Mouse (Mus musculus): ENCODE results near the gene Efs. TPM values are rescaled to one million over a fixed set of nuclear protein-coding genes. Genes with fewer than 3 reads are reported as not detected.
"Not testable (repeated sequence)": the region's sequence is repeated elsewhere in the genome, so short reads cannot be mapped to it uniquely, and the experiment has no call there.

Efs gene
- polyA plus RNA-seq, 1 experiment from 2014 or later = 6.5 TPM

DNA sequence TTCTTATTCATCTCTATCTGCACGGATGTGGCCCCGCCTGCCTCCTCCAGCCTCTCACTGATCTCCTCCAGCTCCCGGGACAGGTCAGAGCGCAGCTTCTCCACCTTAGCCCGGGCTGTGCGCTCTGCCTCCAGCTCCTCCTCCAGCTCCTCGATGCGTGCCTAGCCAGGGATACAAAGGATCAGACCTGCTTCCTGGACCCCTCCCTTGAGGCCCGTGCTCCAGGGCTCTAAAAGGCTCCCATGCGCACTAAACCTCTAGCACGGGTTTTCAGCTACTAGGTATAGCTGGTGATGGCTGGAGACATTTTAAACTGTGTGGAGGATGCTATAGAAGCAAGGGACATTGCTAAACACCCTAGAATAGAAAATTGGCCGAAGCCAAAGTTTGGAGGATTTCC lies 24.6 kb upstream of the Efs start:
- no peak overlapping the region for H3K4me3 ChIP-seq (ENCODE audit: low read depth, low read length)

DNA sequence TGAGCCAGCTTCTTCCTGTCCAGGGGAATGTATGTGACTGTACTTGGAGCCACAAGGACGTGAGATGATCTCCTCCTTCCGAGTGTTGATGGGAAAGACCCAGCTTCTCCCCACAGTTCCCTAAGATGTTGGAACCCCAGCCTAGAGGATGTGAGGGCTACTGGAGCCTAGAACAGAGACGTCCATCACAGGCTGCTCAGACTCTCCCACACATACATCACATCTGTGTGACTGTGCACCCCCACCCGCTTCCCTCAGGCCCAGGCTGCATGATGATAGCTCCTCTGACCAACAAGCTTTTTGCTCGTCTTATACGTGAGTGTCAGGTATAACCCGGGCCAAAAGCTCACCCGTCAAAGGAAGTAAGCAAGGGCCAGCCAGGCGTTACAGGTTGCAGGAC lies 22.9 kb upstream of the Efs start:
- no peaks in the 10 kb centered on the region for H3K27me3 ChIP-seq (replicated peaks; ENCODE audit: control insufficient read depth, insufficient read depth, low read length)
- no peaks in the 10 kb centered on the region for H3K36me3 ChIP-seq (ENCODE audit: control insufficient read depth, insufficient read depth)
- no peak overlapping the region for H3K9ac ChIP-seq (ENCODE audit: low read depth, low read length)
- WGBS = 82% methylated on average over 9 of the region's 9 CpGs
- no peak for TF ChIP-seq CTCF (IDR thresholded peaks at IDR 0.05; ENCODE audit: low read depth)
- H3K27ac ChIP-seq (ENCODE audit: low read depth, low read length) = no peak overlapping the region
- no peak for ATAC-seq
- no peaks in the 10 kb centered on the region for H3K4me1 ChIP-seq (replicated peaks; ENCODE audit: control insufficient read depth, insufficient read depth, low read length)
- H3K4me3 ChIP-seq (ENCODE audit: low read depth, low read length) = no peak overlapping the region
- no peak overlapping the region for H3K4me2 ChIP-seq (replicated peaks; ENCODE audit: low read depth)
- H3K9me3 ChIP-seq (ENCODE audit: control insufficient read depth) = no peaks in the 10 kb centered on the region

More for the DNA sequence above, 24.6 kb upstream of the Efs start:
- Histone ChIP-seq H3K4me1 (replicated peaks; ENCODE audit: control insufficient read depth, insufficient read depth, low read length) (no peaks in the 10 kb centered on the region), H3K4me2 (replicated peaks; ENCODE audit: low read depth) (no peak overlapping the region), H3K9me3 (ENCODE audit: control insufficient read depth) (no peaks in the 10 kb centered on the region), H3K9ac (ENCODE audit: low read depth, low read length) (no peak overlapping the region), H3K27ac (ENCODE audit: low read depth, low read length) (no peak overlapping the region), H3K36me3 (ENCODE audit: control insufficient read depth, insufficient read depth) (no peaks in the 10 kb centered on the region), H3K27me3 (replicated peaks; ENCODE audit: control insufficient read depth, insufficient read depth, low read length) (no peaks in the 10 kb centered on the region)
- no peak for TF ChIP-seq CTCF (IDR thresholded peaks at IDR 0.05; ENCODE audit: low read depth)
- 53% methylated on average over 12 of the region's 12 CpGs for WGBS
- no peak for ATAC-seq

DNA sequence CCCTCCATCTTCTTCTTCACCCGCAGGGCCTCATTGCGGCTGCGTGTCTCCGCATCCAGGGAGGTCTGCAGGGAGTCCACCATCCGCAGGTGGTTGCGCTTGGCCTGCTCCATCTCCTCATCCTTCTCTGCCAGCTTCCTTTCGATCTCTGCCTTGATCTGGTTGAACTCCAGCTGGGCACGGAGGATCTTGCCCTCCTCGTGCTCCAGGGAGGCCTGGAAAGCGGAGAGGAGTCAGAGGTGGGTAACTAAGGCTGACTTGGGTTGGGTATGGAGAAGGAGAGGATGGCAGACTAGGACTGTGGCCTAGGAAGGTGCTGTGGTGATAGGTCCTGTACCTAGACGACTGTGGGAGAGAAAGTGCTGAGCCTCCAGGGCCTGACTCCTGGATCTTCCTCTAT lies 21.1 kb upstream of the Efs start:
- H3K4me2 ChIP-seq (replicated peaks; ENCODE audit: low read depth); H3K36me3 ChIP-seq (ENCODE audit: control insufficient read depth, insufficient read depth); H3K27ac ChIP-seq (ENCODE audit: low read depth, low read length); H3K27me3 ChIP-seq (replicated peaks; ENCODE audit: control insufficient read depth, insufficient read depth, low read length); H3K9me3 ChIP-seq (ENCODE audit: control insufficient read depth); H3K4me3 ChIP-seq (ENCODE audit: low read depth, low read length); H3K9ac ChIP-seq (ENCODE audit: low read depth, low read length); H3K4me1 ChIP-seq (replicated peaks; ENCODE audit: control insufficient read depth, insufficient read depth, low read length); ATAC-seq: not testable (repeated sequence)
- WGBS = 91% methylated on average over 9 of the region's 11 CpGs

DNA sequence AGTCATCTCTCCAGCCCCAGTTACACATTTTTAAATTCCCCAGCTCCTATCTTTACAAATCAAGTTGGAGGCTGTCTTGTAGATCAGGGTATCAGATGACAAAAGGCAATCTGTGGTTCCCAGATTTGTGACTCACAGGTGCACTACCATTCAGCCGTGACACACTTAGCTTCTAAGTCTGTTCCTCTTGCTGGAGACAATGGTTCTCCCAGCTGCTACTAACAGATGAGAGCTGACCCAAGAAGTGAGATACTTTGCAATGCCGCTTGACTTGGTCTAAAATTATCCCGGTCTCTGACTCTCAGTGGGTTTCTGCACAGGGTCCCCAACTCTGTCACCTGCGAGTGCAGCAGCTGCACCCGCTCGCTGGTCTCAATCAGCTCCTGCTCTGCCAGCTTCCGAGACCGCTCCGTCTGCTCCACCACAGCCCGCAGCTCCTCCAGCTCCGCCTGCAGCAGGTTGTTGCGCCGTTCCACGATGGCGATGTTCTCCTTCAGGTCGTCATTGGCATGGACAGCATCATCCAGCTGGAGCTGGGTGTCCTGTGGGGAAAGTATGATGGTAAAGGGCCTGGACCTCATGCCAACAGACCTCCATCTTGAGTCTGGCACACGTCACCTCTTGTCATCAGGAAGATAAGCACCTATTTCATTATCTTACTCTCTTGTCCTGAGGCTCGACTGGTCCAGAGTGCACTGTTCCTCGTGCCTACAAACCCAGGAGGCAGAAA lies 20.2 kb upstream of the Efs start:
- no peaks in the 10 kb centered on the region for H3K27me3 ChIP-seq (replicated peaks; ENCODE audit: control insufficient read depth, insufficient read depth, low read length)
- no peak overlapping the region for H3K4me3 ChIP-seq (ENCODE audit: low read depth, low read length)
- no peak overlapping the region for H3K9ac ChIP-seq (ENCODE audit: low read depth, low read length)
- 72% methylated on average over 19 of the region's 19 CpGs for whole genome bisulfite sequencing
- no peak for TF ChIP-seq CTCF (IDR thresholded peaks at IDR 0.05; ENCODE audit: low read depth)
- no peaks in the 10 kb centered on the region for H3K4me1 ChIP-seq (replicated peaks; ENCODE audit: control insufficient read depth, insufficient read depth, low read length)
- no peak for ATAC-seq
- no peaks in the 10 kb centered on the region for H3K36me3 ChIP-seq (ENCODE audit: control insufficient read depth, insufficient read depth)
- H3K4me2 ChIP-seq (replicated peaks; ENCODE audit: low read depth) = no peak overlapping the region
- no peak overlapping the region for H3K27ac ChIP-seq (ENCODE audit: low read depth, low read length)
- H3K9me3 ChIP-seq (ENCODE audit: control insufficient read depth) = no peaks in the 10 kb centered on the region

- no peak for TF ChIP-seq CTCF (IDR thresholded peaks at IDR 0.05; ENCODE audit: low read depth)
- Histone ChIP-seq H3K4me1 (replicated peaks; ENCODE audit: control insufficient read depth, insufficient read depth, low read length) (no peaks in the 10 kb centered on the region), H3K36me3 (ENCODE audit: control insufficient read depth, insufficient read depth) (no peaks in the 10 kb centered on the region), H3K9me3 (ENCODE audit: control insufficient read depth) (no peaks in the 10 kb centered on the region), H3K4me2 (replicated peaks; ENCODE audit: low read depth) (no peak overlapping the region), H3K9ac (ENCODE audit: low read depth, low read length) (no peak overlapping the region), H3K27ac (ENCODE audit: low read depth, low read length) (no peak overlapping the region), H3K4me3 (ENCODE audit: low read depth, low read length) (no peak overlapping the region), H3K27me3 (replicated peaks; ENCODE audit: control insufficient read depth, insufficient read depth, low read length) (no peaks in the 10 kb centered on the region)
- WGBS = 69% methylated on average over 2 of the region's 2 CpGs
- no peak for ATAC-seq
Observed at GRCm38 (mm10) chr14:54944939-54945338, 19.0 kb upstream of the Efs start.

GRCm38 (mm10) chr14:54943971-54944370 lies 18.0 kb upstream of the Efs start:
- no peak overlapping the region for H3K4me2 ChIP-seq (replicated peaks; ENCODE audit: low read depth)
- no peaks in the 10 kb centered on the region for H3K36me3 ChIP-seq (ENCODE audit: control insufficient read depth, insufficient read depth)
- H3K9me3 ChIP-seq (ENCODE audit: control insufficient read depth) = no peaks in the 10 kb centered on the region
- TF ChIP-seq CTCF (IDR thresholded peaks at IDR 0.05; ENCODE audit: low read depth) = no peak
- no peak overlapping the region for H3K4me3 ChIP-seq (ENCODE audit: low read depth, low read length)
- H3K4me1 ChIP-seq (replicated peaks; ENCODE audit: control insufficient read depth, insufficient read depth, low read length) = no peaks in the 10 kb centered on the region
- no peak overlapping the region for H3K27ac ChIP-seq (ENCODE audit: low read depth, low read length)
- no peak for ATAC-seq
- H3K9ac ChIP-seq (ENCODE audit: low read depth, low read length) = no peak overlapping the region
- H3K27me3 ChIP-seq (replicated peaks; ENCODE audit: control insufficient read depth, insufficient read depth, low read length) = no peaks in the 10 kb centered on the region
- 87% methylated on average over 7 of the region's 7 CpGs for WGBS

DNA sequence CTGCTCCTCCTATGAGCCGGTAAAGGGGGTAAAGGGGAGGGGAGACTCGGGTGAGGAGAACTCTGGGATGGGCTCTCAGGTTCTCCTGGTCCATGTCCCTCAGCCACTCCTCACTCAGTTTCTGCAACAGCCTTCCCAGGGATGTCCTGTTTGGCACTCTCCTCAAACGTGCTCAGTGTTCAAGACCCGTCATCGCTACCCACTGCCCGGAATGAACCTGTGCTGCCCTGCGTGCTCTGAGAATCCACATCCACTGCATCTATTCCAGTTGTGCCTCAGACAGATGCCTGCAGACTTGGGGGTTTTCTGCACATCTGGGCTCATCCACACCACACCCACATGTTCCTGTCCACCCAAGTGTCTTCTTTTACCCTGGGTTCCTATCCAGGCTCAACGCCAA lies 16.6 kb upstream of the Efs start:
- H3K4me2 ChIP-seq (replicated peaks; ENCODE audit: low read depth) = no peak overlapping the region
- H3K36me3 ChIP-seq (ENCODE audit: control insufficient read depth, insufficient read depth) = no peaks in the 10 kb centered on the region
- H3K27ac ChIP-seq (ENCODE audit: low read depth, low read length) = no peak overlapping the region
- ATAC-seq = no peak
- H3K27me3 ChIP-seq (replicated peaks; ENCODE audit: control insufficient read depth, insufficient read depth, low read length) = no peaks in the 10 kb centered on the region
- H3K4me1 ChIP-seq (replicated peaks; ENCODE audit: control insufficient read depth, insufficient read depth, low read length) = no peaks in the 10 kb centered on the region
- 87% methylated on average over 8 of the region's 8 CpGs for WGBS
- no peak overlapping the region for H3K9ac ChIP-seq (ENCODE audit: low read depth, low read length)
- H3K4me3 ChIP-seq (ENCODE audit: low read depth, low read length) = no peak overlapping the region
- H3K9me3 ChIP-seq (ENCODE audit: control insufficient read depth) = no peaks in the 10 kb centered on the region
- TF ChIP-seq CTCF (IDR thresholded peaks at IDR 0.05; ENCODE audit: low read depth) = no peak

Data from intestine, postnatal 0 days (tissue).